Mouse (Mus musculus) lung, postnatal 25 days (tissue): ENCODE measurements around the gene Tff2.
A peak's percentile ranks its signal among the peaks of the same experiment; 100 is the strongest.

ENCODE experiments used
- DNase-seq: peaks from one replicate; pipeline ENCODE4 v3.0.0; 2022; ENCODE audit warnings: low spot score

Gene Tff2

DNA sequence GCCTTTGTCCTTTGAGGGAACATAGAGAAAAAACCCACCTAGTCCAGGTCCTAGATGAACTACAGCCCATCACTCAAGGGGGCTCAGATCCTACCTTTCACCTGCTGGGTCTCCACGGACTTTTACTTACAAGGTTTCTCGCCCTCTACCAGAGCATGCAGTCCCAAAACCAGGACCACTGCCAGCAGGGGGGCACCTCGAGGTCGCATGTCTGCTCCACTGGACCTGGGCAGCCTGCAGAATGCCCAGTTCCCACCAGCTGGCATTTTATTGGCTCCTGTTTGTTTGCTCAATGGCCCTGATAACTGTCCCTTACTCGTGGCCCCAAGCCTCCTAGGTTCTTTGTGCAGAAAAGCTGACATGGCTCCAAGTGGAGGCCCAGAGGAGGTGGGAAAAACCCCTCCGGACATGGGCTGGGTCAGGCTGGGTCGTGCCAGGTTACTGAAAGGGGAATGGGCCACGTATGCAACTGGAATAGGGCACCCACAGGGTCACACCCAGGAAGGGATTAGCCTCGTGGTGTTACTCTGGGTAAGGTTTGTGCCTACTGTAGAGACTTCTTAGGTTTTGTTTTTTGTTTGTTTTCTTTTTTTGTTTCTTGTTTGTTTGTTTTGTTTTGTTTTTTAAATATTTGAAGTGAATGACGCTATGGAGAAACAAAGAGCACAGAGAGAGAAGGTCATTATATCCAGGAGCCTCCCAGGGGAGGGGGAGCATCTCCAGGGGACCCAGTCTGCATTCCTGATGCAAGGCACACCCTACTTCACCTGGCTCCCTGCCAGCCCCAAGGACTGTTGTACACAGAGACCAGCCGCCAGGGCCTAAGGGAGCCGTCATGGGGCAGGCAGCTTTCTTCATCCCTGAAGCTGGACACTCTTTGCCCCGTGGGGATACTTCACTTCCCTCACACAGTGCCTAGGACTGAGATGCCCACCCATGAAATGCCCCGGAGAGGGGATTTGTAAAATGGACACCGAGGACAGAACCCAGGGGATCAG lies at the start of gene Tff2:
TSS of gene Tff2 (minus strand) at position 243 of the 998 bp plus-strand sequence.
- DNase-seq, result no peak

DNA sequence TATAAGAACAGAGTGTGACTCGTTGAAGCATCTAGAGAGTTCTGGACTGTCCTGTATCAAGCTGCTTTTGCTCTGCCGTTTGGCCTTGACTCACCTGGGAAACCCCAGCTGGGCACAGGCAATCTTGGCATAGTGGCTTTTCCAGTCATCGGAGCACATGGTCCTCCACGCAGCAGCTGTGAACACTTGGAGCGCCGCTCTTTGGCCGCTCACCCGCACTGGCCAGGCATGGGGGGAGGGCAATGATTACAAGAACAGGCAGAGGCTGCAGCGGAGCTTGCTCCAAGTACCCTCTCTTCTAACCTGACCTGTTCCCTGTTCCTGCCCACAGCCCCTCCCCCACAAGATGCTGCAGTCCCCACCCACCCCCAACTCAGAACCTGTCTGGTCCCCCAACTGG lies 49.3 kb upstream of the Tff2 start:
- DNase-seq, result no peak

DNA sequence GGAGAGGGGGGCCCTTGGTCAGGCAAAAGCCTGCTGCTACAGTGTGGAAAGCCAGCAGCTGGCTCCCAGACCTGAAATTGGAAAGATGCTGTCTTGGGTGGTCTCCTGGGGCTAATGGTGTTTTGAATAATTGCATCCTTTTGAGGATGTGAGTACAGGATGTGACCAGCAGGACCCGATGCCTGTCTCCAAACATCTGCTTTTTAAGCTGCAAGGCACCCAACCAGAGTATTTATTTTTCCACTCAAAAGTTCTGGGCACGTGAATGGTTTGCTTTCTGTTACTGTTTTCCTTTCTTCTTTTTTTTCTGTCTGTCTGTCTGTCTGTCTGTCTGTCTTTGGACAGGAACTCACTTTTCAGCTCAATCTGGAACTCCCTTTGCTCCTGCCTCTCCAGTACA lies 48.6 kb upstream of the Tff2 start:
- no peak for DNase-seq

DNA sequence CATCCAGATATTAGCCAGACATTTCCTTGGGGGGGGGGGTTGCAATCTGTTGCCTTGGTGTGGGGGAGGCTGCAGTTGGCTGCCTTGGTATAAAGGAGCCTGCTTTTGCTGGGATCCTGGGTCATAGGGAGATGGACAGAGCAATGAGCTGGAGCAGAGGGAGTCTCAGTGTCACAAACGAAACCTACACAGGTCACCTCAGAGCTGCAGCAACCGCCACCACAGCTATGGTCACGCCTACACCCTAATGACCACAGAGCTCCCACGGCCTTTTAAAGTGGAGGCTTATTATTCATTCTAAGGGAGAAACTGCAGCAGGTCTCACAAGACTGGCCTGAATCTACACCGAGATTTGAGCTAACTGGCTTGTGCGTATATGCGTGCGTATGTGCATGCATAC lies 47.7 kb upstream of the Tff2 start:
- no peak for DNase-seq

DNA sequence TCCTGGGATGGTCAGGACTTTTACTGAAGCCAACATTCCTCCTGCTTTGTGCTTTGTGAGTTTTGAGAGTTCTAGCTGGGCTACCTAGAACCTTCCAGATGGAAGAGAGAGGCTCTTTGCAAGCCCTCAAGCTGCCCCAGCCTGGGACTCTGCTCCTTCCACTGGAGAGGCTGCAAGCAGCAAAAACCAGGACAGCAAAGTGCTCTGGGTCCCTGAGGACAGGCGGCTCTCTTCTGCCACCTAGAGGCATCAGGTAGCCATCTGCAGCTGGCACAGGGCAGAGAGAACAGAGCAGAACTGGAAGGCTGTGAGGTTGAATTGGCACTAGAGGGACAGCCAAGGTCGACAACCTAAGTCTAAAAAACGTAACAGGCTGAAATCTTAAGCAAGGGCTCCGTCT lies 43.3 kb upstream of the Tff2 start:
- DNase-seq, result peak; percentile 73

DNA sequence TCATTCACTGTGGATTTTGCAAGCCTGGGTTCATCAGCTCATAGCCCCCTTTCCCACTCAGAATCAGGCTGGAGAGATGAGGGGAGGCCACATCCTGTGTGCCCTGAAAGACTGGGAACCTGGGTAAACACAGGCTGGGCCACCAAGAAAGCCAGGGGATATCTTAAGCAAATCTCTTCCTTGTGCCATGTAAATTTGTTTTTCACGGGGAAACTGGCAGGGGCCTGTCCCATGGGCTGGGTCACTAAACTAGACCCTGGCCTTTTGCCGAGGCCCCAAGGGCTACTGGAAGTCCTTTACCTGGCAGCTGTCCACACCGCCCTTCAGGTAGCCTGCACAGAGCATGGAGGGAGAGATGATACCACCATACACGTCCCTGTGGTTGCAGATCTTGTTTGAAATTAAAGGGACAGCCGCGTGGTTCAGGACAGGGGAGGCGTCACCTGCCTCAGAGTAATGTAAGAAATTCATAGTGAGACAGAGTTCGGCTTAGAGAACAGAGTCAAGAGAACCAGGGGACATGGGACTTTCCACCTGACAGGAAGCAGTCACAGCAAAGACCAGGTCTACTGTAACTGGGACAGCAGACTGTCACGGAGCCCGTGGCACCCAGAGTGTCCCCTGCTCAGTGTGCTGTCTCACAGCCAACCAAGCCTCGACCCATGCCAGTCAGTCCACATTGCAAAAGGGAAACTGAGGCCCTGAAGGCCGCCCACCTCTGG lies 40.3 kb upstream of the Tff2 start:
- peak; percentile 18 for DNase-seq

DNA sequence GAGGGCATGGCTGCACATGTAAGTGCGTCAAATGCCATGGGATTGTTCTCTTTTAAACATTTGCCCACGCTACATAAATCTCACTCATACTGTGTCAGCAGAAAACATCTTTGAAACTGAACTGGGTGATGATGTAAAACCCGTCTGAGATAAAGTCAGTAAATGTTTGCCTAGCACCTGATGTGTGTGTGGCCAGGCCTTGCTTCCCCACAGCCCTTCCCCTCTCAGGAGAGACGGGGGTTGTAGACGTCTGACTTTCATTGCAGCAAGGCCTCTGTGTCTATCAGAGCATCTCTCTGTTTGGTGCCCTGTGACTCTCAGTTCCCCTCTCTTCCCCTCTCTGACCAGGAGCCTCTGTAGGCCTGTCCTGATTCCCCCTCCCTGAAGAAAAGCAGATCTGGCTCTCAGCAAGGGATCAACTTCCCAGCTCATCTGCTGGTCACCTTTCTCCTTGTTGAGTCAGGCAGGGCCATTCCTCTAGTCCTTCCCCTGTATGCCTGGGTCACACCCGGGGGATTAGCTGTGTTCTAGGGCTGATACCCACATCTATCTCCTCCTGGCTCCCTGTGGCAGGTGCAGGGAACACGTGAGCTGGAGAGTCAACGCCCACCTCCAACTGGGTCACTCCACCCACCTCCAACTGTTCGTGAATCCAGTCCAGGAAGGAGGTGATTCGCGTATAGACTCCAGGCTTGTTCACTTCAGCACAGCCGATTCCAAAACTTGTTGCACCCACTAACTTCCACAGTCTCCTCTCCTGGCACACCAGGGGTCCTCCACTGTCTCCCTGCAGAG lies 39.3 kb upstream of the Tff2 start:
- DNase-seq, result no peak

DNA sequence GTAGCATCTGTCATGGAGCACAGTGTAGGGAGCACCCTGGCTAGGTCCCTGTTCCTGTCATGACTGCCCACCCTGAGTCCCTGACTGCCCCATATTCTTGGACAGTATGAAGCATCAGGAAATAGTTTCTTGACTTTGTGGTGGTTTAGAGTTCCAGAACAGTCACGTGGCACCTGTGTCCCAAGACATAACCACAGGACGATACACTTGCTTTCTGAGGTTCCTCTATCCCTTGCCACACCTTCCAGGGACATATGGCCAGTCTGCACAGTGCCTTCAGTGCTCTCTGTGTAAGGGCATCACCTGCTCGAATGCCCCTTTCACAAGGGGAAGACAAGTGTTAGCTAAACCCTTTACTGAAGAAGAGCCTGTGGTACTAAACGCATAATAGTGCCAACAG lies 37.4 kb upstream of the Tff2 start:
- no peak for DNase-seq

DNA sequence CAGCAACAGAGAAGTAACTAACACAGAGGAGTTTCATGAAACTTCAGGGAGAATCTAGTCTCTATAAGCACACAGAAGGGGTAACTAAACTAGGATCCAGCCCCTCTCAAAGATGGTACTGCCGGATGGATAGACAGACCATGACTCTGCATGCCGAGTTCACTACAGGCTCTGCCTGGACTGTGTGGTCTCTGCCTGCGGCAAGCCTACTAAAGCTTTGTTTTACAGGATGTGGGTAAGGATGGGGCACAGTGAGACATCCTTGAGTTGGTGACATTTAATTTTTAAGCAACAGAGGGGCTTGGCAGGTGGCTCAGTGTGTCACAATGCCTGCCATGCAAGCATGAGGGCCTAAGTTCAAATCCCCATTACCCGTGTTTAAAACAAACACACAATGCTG lies 32.2 kb upstream of the Tff2 start:
- DNase-seq, result no peak

DNA sequence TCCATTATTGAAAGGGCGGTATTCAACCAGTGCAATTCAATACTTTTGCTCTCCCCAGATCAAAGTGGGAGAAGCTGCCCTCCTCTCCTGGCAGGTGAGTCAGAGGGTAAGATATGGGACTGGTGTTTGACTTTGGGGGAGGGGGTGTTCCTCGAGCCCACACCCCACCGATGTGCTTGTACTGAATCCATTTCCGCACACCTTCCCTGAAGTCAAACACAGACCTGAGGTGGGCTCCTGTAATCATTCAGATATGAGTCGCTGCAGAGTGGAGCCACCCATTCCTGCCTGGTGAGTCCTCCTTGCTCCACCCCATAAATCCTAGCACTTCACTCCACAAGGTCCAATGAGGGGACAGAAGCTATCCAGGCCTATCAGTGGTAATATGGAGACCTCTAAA lies 25.7 kb upstream of the Tff2 start:
- no peak for DNase-seq

DNA sequence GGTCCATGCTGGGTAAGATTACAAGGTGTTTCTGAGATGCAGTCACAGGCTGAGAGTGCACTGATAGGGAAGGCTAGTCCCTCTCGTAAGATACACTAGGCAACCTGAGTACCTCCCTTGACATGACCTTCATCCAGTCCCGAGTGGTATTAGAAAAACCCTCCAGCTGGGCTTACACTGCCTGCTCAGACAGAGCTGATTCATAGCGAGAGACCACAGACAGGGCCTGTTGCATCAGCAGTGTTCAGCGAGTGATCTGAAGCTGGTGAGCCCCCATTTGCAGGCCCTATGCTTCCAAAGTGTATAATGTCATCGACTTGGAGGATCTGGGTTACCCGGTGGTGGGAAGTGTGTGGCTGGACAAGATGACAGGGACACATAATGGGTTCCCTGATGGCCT lies 21.0 kb upstream of the Tff2 start, which contains the start of gene Tff1:
TSS of gene Tff1 (minus strand) at position 151 of the 400 bp plus-strand sequence.
- no peak for DNase-seq

DNA sequence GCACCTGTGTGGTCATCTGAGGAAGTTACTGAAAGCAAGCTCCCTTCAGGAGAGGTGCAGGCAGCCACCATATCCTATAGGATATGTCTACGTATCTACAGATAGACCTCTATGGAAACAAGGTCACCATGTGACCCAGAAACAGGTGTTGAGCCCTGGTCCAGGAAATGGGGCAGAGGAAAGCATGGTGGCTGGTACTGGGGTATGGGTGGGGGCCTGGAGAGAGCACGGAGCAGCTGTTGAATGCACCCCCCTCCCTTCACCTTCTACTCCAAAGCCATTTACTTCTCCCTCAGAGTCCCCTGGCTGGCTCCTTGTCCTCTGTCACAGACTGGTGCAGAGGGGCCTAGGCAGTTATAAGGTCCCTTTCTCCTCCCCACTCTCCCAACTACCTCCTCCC lies 19.7 kb upstream of the Tff2 start:
- DNase-seq, result no peak

DNA sequence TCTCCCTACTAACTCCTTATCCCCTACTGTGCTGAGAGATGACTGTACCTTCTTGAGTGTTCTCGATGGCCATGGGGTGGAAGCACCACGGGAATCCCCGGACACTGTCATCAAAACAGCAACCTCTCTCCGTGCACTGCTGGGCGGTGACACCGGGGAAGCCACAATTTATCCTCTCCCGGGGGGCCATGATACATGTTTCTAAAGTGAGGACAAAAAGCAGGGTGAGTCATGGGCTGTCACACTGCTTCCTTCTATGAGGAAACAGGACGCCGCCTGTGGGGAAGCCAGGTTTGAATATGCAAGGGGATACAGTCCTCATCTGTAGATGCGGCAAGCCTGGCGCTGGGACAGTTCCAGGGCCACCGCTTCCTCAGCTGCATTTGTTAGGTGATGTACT lies 18.5 kb upstream of the Tff2 start:
- no peak for DNase-seq

DNA sequence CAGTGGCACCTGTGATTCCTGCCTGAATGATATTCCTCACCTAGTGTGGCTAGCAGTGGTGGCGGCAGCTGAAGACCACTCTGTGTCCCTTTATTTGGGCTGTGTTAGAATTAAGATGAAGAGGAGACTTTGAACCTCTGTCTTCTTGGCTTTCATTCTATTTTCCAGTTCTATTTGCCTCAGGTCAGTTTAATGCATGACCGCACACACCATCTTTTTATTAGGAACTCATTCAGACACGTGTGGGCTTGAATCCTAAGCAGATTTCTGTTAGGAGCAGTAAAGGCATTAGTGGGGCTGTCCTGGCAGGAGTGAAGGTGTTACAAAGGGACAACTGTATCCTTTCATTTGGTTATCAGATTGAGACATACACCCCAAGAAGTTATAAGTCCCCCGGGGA lies 16.2 kb upstream of the Tff2 start:
- no peak for DNase-seq

DNA sequence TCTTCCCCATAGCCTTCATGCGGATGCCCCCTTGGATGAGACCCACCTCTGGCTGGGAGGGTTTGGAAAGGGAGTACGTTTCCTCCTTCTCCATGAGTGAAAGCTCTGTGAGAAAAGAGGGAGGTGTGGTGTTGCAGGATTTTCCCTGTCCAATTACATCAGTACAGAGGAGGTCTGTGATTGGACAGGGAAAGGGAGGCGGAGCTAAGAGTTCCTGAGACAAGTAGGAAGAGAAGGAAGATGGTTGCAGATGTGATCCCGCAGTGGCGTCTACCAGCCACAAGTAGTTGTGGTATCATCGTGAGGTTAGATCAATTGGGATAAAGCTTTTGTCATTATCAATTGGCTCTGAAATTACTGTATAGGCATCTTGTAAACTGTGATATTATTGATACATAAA lies 13.8 kb upstream of the Tff2 start:
- no peak for DNase-seq

DNA sequence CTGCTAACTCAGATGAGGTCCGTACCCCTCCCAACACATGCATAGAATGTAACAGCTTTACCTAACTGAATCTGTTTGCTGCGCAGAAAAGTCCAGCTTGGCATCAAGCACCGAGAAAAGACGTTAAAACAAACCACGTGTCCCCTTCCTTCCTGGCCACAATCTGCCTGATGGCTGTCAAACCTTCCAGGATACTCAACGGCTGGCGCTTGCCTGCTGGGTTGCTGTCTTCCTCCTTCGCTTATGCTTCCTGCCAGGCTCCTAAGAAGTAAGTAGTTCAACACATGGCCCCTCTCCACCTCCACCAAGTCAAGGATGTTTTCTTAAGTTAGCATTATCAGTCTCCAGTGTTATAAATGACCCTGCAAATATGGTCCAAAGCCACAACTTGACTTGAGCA lies 9.7 kb upstream of the Tff2 start:
- DNase-seq, result no peak

DNA sequence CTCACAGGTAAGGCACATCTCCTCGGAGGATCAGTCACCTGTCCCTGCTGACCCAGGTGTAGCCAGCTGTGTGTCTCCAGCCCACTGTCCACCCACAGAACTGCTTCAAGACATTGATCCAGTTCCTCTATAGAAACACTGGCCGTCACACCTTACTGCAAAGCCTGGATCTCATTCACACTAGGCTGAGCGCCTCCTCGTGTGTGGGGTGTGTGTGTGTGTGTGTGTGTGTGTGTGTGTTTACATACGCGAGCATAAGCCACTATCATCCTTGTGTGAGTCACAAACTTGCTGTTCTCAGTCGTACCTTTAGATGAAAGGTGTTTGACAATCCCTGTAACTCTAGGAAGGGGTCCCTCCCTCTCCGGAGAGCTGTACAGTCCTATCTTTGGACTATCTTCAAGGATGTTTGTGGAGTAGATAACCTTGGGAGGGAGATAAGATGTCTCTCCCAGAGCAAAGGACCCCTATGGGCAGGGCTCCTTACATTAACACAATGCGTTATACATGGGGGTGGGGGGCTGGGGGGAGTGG lies 9.0 kb upstream of the Tff2 start:
- no peak for DNase-seq

DNA sequence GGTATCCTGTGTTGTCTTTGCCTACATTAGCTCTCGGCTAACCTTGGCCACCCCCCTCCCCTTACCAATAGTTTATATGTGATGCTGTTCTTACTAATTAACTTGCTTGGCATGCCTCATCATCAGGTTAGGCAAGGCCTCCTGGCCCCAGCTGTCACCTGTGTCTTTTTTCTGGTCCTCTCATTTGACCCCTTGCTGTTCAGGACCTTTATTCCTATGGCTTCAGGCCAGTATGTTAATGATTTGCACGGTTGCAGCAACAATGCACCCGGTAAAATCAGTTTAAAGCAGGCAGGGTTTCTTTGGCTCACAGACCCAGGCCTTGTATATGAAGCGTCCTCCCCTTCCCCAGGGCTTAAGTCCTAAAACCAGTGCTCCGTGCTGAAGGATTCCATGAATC lies 8.4 kb upstream of the Tff2 start:
- DNase-seq, result no peak

DNA sequence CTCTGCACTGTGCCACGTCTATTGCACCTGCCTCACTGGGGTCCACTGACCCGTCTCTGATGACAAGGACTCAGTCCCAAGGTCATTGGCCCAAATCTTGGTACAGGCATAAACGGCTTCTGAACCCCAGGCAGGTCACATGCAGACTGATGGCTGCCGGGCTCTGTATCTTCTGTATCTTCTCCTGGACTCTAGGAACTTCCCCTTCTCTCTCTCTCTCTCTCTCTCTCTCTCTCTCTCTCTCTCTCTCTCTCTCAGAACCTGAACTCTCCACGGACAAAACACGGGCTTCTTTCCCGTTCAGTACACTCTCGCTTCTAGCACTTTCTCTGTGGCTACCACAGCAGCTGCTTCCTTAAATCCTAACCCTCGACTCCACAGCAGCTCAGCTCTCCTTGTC lies 1.9 kb upstream of the Tff2 start:
- no peak for DNase-seq

DNA sequence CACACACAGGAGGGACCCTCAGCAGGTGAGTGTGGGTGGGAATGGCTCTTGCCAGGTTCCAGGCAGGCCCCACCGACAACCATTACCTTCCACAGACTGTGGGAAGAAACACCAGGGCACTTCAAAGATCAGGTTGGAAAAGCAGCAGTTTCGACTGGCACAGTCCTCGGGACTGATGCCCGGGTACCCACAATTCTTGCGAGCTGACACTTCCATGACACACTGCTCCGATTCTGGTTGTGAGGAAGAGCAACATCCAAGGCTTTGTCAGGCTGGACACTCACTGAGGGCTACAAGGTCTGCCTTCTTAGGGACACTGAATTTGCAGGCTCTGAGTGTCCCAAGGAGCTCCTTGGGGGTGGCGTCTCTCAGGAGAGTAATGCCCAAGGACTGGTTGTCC lies 2.0 kb downstream of the Tff2 start:
- DNase-seq, result no peak

DNA sequence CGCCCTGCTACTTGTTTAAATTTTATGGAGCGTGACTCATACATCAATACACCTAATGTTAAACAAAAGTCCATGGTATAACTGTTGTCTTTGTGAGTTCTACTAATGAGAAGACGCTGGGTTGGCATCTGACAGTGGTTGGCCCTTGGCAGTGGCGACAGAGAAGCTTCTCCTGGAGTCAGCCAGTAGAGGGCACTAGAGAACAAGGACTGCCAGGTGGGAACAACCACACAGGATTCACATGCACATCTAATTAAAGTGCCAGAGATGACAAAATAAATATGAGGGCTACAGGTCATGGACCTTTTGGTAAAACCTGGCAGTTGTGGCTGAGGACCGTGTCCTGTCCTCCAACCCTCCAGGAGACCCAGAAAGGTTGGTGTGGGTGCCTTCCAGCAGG lies 5.7 kb downstream of the Tff2 start:
- peak; percentile 73 for DNase-seq

DNA sequence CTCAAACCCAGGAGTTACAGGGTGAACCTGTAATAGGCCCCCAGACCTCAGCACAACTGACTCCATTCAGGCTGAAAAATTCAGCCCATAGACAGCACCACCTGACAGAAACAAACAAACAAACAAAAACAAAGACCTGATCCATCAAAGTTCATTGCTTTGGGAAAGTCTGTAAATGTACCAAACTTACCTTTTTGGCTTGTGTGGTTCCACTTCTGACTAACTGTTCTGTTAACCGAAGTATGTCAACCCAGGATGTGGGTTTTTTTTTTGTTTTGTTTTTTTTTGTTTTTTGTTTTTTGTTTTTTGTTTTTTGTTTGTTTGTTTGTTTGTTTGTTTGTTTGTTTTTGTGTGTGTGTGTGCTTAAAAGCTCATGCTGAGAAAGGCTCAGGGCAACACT lies 7.3 kb downstream of the Tff2 start:
- DNase-seq, result no peak
